Mouse (Mus musculus) induced T-regulatory cell, adult 2 months (primary cell): ENCODE results near the gene Kantr.

Source experiments
- DNase-seq: peaks from one replicate; pipeline ENCODE4 v3.0.0-alpha.2; 2012; ENCODE audit warnings: low read depth

The Kantr gene

GRCm38 (mm10) chrX:152279384-152279783 lies 47.9 kb downstream of the Kantr start:
- no peak for DNase-seq

GRCm38 (mm10) chrX:152271189-152271588 lies 56.1 kb downstream of the Kantr start:
- no peak for DNase-seq
